Mouse (Mus musculus) heart, adult 8-10 months (tissue): ENCODE results near the gene Onecut3. TPM values are rescaled to one million over a fixed set of nuclear protein-coding genes. Genes with fewer than 3 reads are reported as not detected.

Experiments used
- DNase-seq: peaks from one replicate; pipeline ENCODE4 v3.0.0; 2022; ENCODE audit warnings: low spot score
- total RNA-seq, 4 experiments: library from RNA; stranded (reverse); gene quantifications; 2 replicates each; pipeline ENCODE4 v1.2.4; 2022

Gene Onecut3
- total RNA-seq, 4 experiments from 2014 or later = 0.09 TPM; not detected in 3

DNA sequence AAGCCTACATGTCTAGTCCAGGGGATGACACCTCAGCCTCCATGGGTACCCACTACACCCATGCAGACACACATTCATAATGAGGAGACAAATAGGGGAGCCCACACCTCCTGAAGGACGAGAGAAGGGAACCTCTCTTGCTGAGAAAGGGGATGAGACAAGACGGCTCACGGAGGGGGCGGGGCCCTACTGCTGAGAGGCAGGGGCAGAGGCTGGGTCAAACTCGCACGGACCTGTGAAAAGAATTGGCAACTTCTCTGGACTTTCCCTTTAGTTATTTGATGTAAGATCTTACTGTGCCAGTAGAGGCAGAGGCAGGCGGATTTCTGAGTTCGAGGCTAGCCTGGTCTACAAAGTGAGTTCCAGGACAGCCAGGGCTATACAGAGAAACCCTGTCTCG, 57.7 kb downstream of the Onecut3 start:
- no peak for DNase-seq

DNA sequence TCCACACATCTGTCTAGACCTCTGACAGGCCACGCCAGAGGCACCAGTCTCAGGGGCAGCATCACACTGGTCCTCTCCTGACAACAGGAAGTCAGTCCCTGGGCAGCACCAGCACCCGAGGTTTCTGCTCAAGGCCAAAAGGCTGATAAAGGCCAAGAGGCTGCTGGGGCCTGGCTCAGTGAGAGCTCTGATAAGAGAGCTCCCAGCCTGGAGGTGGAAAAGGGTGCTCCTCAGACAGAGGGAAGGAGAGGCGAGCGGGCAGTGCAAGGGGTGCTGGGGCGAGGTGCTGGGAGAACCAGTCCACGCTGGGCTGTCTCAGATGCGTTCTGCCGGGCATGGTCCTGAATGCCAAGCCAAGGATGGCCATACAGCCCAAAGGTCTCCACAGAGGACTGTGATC, 58.9 kb downstream of the Onecut3 start:
- no peak for DNase-seq

- no peak for DNase-seq
Measured at GRCm38 (mm10) chr10:80553997-80554396, 59.4 kb downstream of the Onecut3 start.

GRCm38 (mm10) chr10:80557346-80557965, 62.8 kb downstream of the Onecut3 start:
- peak; percentile 69 for DNase-seq

DNA sequence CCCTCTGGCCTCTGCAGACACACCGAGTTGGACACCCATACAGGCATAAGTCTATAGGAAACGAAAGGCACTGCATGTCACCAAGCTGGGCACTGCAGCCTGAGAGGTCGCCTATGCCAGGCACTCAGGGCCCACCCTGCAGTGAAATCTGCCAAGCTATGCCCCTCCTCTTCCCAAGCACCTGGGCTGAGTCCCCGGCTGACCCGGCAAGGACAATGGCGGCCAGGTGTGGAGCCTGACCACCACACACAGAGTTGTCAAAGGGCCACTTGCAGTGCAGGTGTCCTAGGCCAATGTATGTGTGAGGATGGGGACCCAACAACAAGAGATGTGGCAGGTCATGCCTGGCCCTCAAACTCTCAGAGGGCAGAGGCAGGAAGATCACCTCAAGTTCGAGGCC, 64.8 kb downstream of the Onecut3 start:
- DNase-seq = no peak

DNA sequence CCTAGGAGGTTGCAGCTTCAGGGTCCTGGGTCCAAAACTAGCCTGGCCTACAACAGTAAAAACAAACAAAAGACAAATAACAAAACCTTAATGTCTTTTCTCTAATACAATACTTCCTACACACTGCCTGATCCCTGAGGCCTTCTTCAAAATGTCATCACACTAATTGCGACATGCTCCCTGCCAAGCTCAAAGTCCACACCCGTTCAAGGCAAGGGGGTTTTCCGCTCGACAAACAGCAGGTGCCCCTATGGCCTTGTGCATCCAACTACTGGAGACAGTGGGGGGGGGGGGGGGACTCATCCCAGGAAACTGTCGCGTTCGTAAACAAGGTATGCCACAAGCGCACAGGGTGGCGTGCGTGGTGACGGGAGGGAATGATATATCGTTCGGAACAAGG, 66.0 kb downstream of the Onecut3 start:
- no peak for DNase-seq

GRCm38 (mm10) chr10:80561116-80561944, 66.7 kb downstream of the Onecut3 start, which contains the start of gene Rexo1:
Gene Rexo1 (minus strand): TSS chr10:80561560.
- peak; percentile 93 for DNase-seq

DNA sequence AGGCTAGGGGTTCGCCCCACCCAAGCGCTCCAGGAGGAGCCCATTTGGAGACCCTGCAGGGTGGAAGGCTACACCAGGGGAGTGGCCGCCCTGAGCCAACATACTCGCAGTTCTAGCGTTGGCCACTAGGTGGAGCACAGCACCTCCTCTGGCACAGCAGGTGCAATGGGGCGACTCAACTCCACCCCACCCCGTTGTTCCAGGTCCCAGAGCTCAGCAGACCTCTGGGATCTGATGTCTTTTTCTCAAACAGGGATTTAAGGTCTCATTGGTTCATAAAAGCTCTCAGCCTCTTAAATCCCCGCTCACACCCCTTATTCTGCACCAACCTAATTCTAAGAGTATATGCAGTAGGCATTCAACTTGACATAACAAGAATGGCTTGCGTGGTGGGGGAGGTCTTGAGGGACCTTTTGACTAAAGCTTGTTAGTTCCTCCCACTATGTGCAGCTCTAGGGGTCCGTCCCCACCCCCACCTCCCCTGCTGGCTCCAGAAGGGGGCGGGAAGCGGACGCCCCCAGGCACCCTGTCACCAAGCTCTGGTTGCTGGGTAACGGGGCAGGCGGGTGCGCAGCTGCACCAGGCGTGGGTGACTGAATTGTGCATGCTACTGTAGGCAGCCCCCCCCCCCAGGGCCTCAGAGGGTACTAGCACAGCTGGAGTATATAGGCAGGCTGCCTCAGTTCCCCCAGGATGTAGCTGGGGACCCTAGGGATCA, 71.9 kb downstream of the Onecut3 start:
- peak; percentile 80 for DNase-seq

Other genes with a start within 250 kb of the Onecut3 start
- 1,000 to 10,000 TPM in 3 of 4 experiments, 100 to 1,000 TPM in 1; 949 to 1,112 (median 1,023) TPM for gene Ndufs7, start 245.7 kb upstream of the Onecut3 start, total RNA-seq
- 10 to 100 TPM; 10.3 to 17.1 (median 14.7) TPM for gene Gamt, start 233.8 kb upstream of the Onecut3 start, total RNA-seq
- 10 to 100 TPM; 49.2 to 62.8 (median 56.5) TPM for gene Dazap1, start 233.3 kb upstream of the Onecut3 start, total RNA-seq
- gene Rps15, start 202.4 kb upstream of the Onecut3 start, total RNA-seq = 100 to 1,000 TPM; 763 to 919 (median 846) TPM
- 1 to 10 TPM; 2.2 to 3.1 (median 2.2) TPM for gene Apc2, start 198.9 kb upstream of the Onecut3 start, total RNA-seq
- gene 2310011J03Rik, start 174.3 kb upstream of the Onecut3 start, total RNA-seq = 10 to 100 TPM; 14.3 to 19.8 (median 16.3) TPM
- 1 to 10 TPM; 1.7 to 3.1 (median 2.7) TPM for gene Pcsk4, start 165.3 kb upstream of the Onecut3 start, total RNA-seq
- gene Reep6, start 164.9 kb upstream of the Onecut3 start, total RNA-seq = 1 to 10 TPM; 3.1 to 7.6 (median 5.0) TPM
- gene Adamtsl5, start 146.4 kb upstream of the Onecut3 start, total RNA-seq = 100 to 1,000 TPM in 2 of 4 experiments, 10 to 100 TPM in 2; 87.9 to 109 (median 99.6) TPM
- 1 to 10 TPM in 2 of 4 experiments, under 1 TPM in 2; 0.91 to 1.3 (median 1.1) TPM for gene Plk5, start 138.4 kb upstream of the Onecut3 start, total RNA-seq
- 1 to 10 TPM; 5.9 to 9.8 (median 8.3) TPM for gene Mex3d, start 107.2 kb upstream of the Onecut3 start, total RNA-seq
- 100 to 1,000 TPM in 1 of 4 experiments, 10 to 100 TPM in 3; 92.9 to 107 (median 97.0) TPM for gene Mbd3, start 95.3 kb upstream of the Onecut3 start, total RNA-seq
- 1,000 to 10,000 TPM; 1,795 to 2,190 (median 1,939) TPM for gene Uqcr11, start 88.0 kb upstream of the Onecut3 start, total RNA-seq
- gene Tcf3, start 61.2 kb upstream of the Onecut3 start, total RNA-seq = 10 to 100 TPM; 15.8 to 18.0 (median 17.6) TPM
- not detected for gene Atp8b3, start 44.3 kb downstream of the Onecut3 start, total RNA-seq
- 10 to 100 TPM; 10.7 to 15.0 (median 12.2) TPM for gene Rexo1, start 66.7 kb downstream of the Onecut3 start, total RNA-seq
- 1 to 10 TPM; 3.5 to 5.0 (median 4.7) TPM for gene Klf16, start 82.5 kb downstream of the Onecut3 start, total RNA-seq
- 10 to 100 TPM; 44.7 to 48.1 (median 46.9) TPM for gene Abhd17a, start 95.5 kb downstream of the Onecut3 start, total RNA-seq
- 10 to 100 TPM; 20.0 to 25.2 (median 21.9) TPM for gene Scamp4, start 108.0 kb downstream of the Onecut3 start, total RNA-seq
- gene Adat3, start 108.0 kb downstream of the Onecut3 start, total RNA-seq = under 1 TPM; 0.44 to 0.81 (median 0.73) TPM
- gene Gm49322, start 111.2 kb downstream of the Onecut3 start, total RNA-seq = under 1 TPM; 0.17 to 0.57 (median 0.30) TPM
- gene Csnk1g2, start 128.0 kb downstream of the Onecut3 start, total RNA-seq = 100 to 1,000 TPM; 119 to 132 (median 122) TPM
- gene Btbd2, start 162.2 kb downstream of the Onecut3 start, total RNA-seq = 10 to 100 TPM; 44.0 to 52.5 (median 48.5) TPM
- 100 to 1,000 TPM; 197 to 243 (median 216) TPM for gene Mknk2, start 183.3 kb downstream of the Onecut3 start, total RNA-seq
- gene Mob3a, start 207.1 kb downstream of the Onecut3 start, total RNA-seq = 1 to 10 TPM; 3.8 to 6.0 (median 5.4) TPM
- 1 to 10 TPM; 2.2 to 5.3 (median 3.6) TPM for gene Izumo4, start 207.3 kb downstream of the Onecut3 start, total RNA-seq
- gene Ap3d1, start 247.4 kb downstream of the Onecut3 start, total RNA-seq = 10 to 100 TPM; 41.2 to 44.5 (median 43.4) TPM